Mouse (Mus musculus) 3T3-L1 (cell line): Measurements from ENCODE around the gene Grik3.

Experiments used
- DNase-seq: peaks from one replicate; pipeline ENCODE4 v3.0.0-alpha.2; 2015; ENCODE audit warnings: low read depth, low spot score

Gene Grik3

GRCm38 (mm10) chr4:125544947-125545767, 54.7 kb downstream of the Grik3 start:
- no peak for DNase-seq

- DNase-seq: no peak
These were observed 55.3 kb downstream of the Grik3 start for GRCm38 (mm10) chr4:125545768-125546220.

GRCm38 (mm10) chr4:125548190-125548589, 57.7 kb downstream of the Grik3 start:
- DNase-seq: no peak

GRCm38 (mm10) chr4:125553754-125554153, 63.3 kb downstream of the Grik3 start:
- DNase-seq: no peak

GRCm38 (mm10) chr4:125556405-125557308, 66.2 kb downstream of the Grik3 start:
- peak; percentile 16 for DNase-seq

GRCm38 (mm10) chr4:125559564-125559963, 69.1 kb downstream of the Grik3 start:
- no peak for DNase-seq

- DNase-seq: no peak
These were observed 70.3 kb downstream of the Grik3 start for GRCm38 (mm10) chr4:125560806-125561205.

DNA sequence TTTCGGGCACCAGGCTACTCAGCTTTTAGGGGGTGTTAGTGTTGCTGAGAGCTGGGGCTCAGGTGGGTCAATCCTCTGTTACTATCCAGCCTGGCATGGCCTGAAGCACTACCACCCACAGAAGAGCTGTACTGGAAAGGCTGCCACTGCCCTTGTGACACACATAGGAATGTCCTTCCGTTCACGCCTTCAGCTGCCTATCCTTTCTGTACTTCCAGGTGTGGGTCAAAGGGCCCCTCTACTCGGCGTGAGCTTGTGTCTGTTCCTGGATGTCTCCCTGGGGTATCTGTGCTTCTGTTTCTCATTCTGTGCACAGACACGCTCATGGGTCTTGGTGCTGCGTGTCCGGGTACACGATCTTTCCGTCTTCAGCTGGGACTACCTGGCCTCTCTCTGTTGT, 73.1 kb downstream of the Grik3 start:
- DNase-seq: no peak

- no peak for DNase-seq
These were observed 73.7 kb downstream of the Grik3 start for GRCm38 (mm10) chr4:125564008-125564710.

- DNase-seq: no peak
These were observed 75.4 kb downstream of the Grik3 start for GRCm38 (mm10) chr4:125565711-125566439.

DNA sequence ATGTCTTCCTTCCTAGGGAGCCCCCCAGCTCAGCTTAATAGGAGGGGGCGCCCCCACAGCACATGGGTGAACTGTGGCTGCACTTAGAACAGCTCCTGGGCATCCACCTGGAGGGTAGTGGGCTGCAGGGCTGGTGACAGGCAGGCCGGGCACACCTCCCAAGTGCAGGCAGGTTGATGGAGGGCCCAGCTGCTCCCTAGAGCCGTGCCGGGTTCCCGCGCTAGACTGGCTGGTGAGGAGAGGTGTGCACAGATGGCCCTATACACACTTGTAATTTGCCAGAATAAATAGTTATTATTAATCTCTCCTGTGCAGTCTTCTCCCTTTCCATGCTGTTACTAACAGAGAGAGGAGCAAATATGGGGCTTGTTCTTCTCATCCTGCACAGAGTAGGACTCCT, 77.7 kb downstream of the Grik3 start:
- DNase-seq: no peak

GRCm38 (mm10) chr4:125571651-125572311, 81.3 kb downstream of the Grik3 start:
- DNase-seq: no peak

DNA sequence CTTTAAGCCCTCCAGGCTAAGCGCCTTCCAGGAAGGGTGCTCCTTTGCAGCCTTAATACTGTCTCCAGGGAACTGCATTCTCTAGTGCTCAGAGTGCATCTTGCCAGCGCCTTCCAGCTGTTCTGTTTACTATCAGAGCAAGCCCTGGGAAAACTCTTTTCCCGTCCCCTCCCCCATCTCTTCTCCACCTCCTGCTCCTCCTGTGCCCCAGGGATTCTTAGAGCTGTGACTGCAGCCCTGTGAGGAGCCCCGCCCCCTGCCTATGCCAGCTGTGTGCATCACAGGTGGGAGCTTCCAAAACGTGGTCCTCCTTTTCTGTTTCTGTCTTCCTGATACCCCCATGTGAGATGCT, 81.8 kb downstream of the Grik3 start:
- DNase-seq: no peak

GRCm38 (mm10) chr4:125573000-125573399, 82.5 kb downstream of the Grik3 start:
- DNase-seq: no peak

DNA sequence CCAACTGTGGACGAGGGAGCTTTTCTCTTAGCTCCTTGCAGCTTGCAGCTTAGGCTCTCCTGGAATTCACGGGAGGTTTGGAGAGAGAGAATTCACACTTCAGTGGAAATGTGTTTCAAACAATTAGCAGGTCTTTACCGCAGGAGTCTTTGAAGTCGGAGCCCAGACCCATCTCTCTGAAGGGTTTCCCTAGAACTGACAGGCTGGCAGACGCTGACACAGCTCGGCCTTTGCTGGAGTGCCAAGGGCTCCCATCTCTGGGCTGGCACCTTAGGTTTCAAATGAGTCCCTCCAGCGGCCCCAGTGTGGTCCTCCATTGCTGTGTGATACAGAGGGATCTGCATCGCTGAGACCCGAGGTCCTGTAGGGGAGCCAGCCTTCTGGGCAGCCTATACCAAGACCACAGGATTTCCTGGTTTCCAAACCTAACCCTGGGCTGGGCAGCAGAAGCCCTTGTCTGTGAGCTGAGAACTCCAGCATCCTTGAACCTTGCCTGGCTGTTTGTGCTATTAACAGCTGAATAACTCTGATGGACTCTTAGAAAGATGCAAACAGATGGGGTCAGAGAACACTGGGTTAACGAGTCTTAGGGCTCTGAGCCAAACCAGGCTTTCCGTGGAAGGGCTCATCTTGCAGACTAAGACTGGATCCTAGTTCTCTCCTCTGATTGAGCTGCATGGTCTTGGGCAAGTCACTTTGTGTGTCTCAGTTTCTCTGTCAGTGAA, 83.6 kb downstream of the Grik3 start:
- no peak for DNase-seq

DNA sequence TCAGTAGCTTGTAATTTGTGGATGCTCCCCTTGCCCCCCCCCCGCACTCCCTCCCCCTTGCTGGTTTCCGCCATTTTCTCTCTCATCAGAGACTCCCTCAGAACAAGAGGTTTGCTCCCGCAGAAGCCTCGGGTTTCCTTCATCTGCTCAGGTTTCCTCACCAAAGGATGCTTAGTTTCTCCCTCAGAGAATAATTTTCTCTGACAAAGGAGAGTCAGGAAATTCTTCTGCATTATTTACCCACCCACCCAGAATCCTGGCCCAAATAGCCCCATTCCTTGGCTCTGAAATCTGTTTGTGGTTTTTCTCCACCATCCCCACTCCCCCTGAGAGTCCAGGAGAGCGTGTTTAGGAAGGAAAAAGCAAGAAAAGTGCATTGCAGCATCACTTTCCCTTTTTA, 89.8 kb downstream of the Grik3 start:
- no peak for DNase-seq

- DNase-seq: no peak
These were observed 92.8 kb downstream of the Grik3 start for GRCm38 (mm10) chr4:125583272-125583671.

GRCm38 (mm10) chr4:125583935-125584334, 93.4 kb downstream of the Grik3 start:
- DNase-seq: no peak

GRCm38 (mm10) chr4:125584676-125585075, 94.2 kb downstream of the Grik3 start:
- no peak for DNase-seq

DNA sequence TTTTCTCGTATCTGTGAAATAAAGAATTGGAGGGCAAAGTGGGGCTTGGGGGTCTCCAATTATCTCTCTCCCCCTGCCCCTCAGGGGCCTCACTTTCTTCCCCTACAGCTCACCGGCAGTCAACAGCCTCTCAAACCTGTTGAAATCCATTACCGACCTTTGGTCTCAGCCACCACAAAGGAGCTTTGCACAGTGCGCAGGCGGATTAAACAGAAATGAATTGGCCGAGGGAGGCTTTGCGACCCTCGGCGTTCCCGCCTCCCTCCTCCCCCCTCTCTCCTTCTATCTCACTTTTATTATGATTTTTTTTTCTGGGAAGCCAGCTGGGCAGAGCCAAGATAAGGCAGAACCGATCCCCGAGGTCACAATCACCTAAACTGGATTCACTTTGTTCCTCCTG, 97.1 kb downstream of the Grik3 start:
- DNase-seq: no peak
